29 mouse cellular contexts compared by ENCODE assay signal in the genomic region with DNA sequence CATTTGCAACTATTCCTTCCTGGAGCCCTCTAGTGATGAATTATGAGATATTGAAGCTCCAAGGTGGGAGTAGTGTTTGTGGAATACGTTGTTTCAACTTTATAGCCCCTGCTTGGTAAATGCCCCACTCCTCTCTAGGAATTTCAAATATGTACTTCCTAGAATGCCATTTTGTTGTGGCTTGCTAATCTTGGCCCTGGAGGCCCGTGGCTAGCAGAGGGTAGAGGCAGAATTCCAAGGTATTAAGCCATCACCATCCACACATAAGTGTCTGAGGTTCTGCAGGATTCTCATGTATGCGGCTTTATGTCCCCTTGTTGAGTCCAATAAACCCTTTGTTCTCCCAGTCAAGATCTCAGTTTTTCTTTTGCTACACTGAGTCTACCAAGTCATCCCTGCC. TPM values are rescaled to one million over a fixed set of nuclear protein-coding genes. Genes with fewer than 3 reads are reported as not detected.
DNase-seq lines count a peak whose midpoint lies in the region; ATAC-seq and TF ChIP-seq lines count a peak whose summit lies in the region.
"Had no signal": no experiment of that assay in that cellular context is flagged by ENCODE, and none has a peak within 500 bp of the region (broad histone marks: within the 10 kb centered on the region; RNA-seq: fewer than 3 reads in every experiment).

No protein-coding gene starts in this region.

- H3K4me1 ChIP-seq in heart, embryonic 10.5 days = no peaks in the 10 kb centered on the region
- H3K4me1 ChIP-seq in forebrain, embryonic 13.5 days = no peaks in the 10 kb centered on the region
- H3K4me1 ChIP-seq: embryonic facial prominence, embryonic 13.5 days; embryonic facial prominence, embryonic 15.5 days had no signal

- no peaks in the 10 kb centered on the region for H3K27me3 ChIP-seq in heart, embryonic 10.5 days (ENCODE audit: insufficient read depth, poor library complexity, severe bottlenecking)
- no peaks in the 10 kb centered on the region for H3K27me3 ChIP-seq in C2C12 (ENCODE audit: control insufficient read depth, insufficient read depth, insufficient read length)
- no peaks in the 10 kb centered on the region for H3K27me3 ChIP-seq in Patski
- H3K27me3 ChIP-seq in forebrain, embryonic 13.5 days = no peaks in the 10 kb centered on the region
- H3K27me3 ChIP-seq: embryonic facial prominence, embryonic 13.5 days; embryonic facial prominence, embryonic 15.5 days had no signal

- 71% methylated on average over 3 of the region's 3 CpGs for WGBS in heart, embryonic 10.5 days
- WGBS in forebrain, embryonic 13.5 days = 75% methylated on average over 3 of the region's 3 CpGs

- no peaks in the 10 kb centered on the region for H3K36me3 ChIP-seq in heart, embryonic 10.5 days
- no peaks in the 10 kb centered on the region for H3K36me3 ChIP-seq in C2C12 (ENCODE audit: control insufficient read depth, insufficient read depth)
- H3K36me3 ChIP-seq in forebrain, embryonic 13.5 days (ENCODE audit: poor library complexity, severe bottlenecking) = no peaks in the 10 kb centered on the region
- H3K36me3 ChIP-seq: embryonic facial prominence, embryonic 13.5 days; embryonic facial prominence, embryonic 15.5 days had no signal

- POLR2A ChIA-PET in Patski (lab: Charles Lee) = no interaction called here

- in situ Hi-C loops in Patski (cut with MboI; ENCODE audit: low pct_unique_long_range_greater_than_20kb) = no loop called here

- no peak overlapping the region for H3K4me3 ChIP-seq in heart, embryonic 10.5 days
- no peak overlapping the region for H3K4me3 ChIP-seq in C2C12 (ENCODE audit: insufficient read depth, poor library complexity, severe bottlenecking)
- H3K4me3 ChIP-seq in forebrain, embryonic 13.5 days = no peak overlapping the region
- H3K4me3 ChIP-seq: embryonic facial prominence, embryonic 13.5 days; embryonic facial prominence, embryonic 15.5 days had no signal

- no peaks in the 10 kb centered on the region for H3K79me3 ChIP-seq in C2C12 (ENCODE audit: low read depth)

- H3ac ChIP-seq in C2C12 (ENCODE audit: control insufficient read depth, insufficient read length, low read depth) = no peak overlapping the region

- CTCF ChIA-PET in Patski (lab: Charles Lee) = no interaction called here

- peak; percentile 24 for DNase-seq in heart, embryonic 10.5 days (ENCODE audit: low spot score)
- no peak for DNase-seq in heart, adult 9 months (ENCODE audit: low spot score in 2 of 2)
- peak; percentile 49 for DNase-seq in Patski (ENCODE audit: low read depth, low spot score)
- DNase-seq in left cerebral cortex, postnatal 10 days (ENCODE audit: extremely low spot score in 1 of 2, low spot score in 2 of 2) = no peak
- no peak for DNase-seq in thymus, postnatal 36 days
- DNase-seq: adrenal gland, adult 2 months; adrenal gland, postnatal 10 days; adrenal gland, postnatal 25 days; B cell, adult 2 months; cerebellum, adult 11 months; cerebellum, adult 18-20 months; cerebellum, adult 8-10 months; cerebellum, adult 9-11 months; cerebellum, postnatal 14 days; cerebellum, postnatal 36 days; embryo, embryonic 11 days had no signal

- H3K79me2 ChIP-seq in C2C12 (ENCODE audit: control insufficient read depth, insufficient read depth) = no peaks in the 10 kb centered on the region

- ATAC-seq in Patski = peak; percentile 67
- ATAC-seq in forebrain, embryonic 13.5 days = no peak
- ATAC-seq: forebrain, embryonic 14.5 days; forebrain, embryonic 16.5 days had no signal

- intact Hi-C loops in left cerebral cortex, postnatal 10 days (cut with DNase I) = no loop called here

- H3K27ac ChIP-seq in heart, embryonic 10.5 days = no peak overlapping the region
- no peak overlapping the region for H3K27ac ChIP-seq in forebrain, embryonic 13.5 days
- H3K27ac ChIP-seq: embryonic facial prominence, embryonic 13.5 days; embryonic facial prominence, embryonic 15.5 days had no signal

- H3K9me3 ChIP-seq in heart, embryonic 10.5 days = no peaks in the 10 kb centered on the region
- no peaks in the 10 kb centered on the region for H3K9me3 ChIP-seq in forebrain, embryonic 13.5 days (replicated peaks)
- H3K9me3 ChIP-seq: embryonic facial prominence, embryonic 13.5 days; embryonic facial prominence, embryonic 15.5 days had no signal

- TF ChIP-seq CTCF in C2C12 (IDR thresholded peaks at IDR 0.05; ENCODE audit: control insufficient read depth, insufficient read depth, insufficient read length) (no peak), Patski (IDR thresholded peaks at IDR 0.05) (no peak)

- H3K9ac ChIP-seq in forebrain, embryonic 13.5 days = no peak overlapping the region
- H3K9ac ChIP-seq: embryonic facial prominence, embryonic 13.5 days; embryonic facial prominence, embryonic 15.5 days had no signal

- no peak overlapping the region for H3K4me2 ChIP-seq in forebrain, embryonic 13.5 days
- H3K4me2 ChIP-seq: embryonic facial prominence, embryonic 13.5 days; embryonic facial prominence, embryonic 15.5 days had no signal

TF ChIP-seq in C2C12, 6 proteins besides CTCF, POLR2A, EP300 and RAD21:
- peak; percentile 44 for TF ChIP-seq CEBPB (IDR thresholded peaks at IDR 0.05; ENCODE audit: low read depth)
- no peak for TF ChIP-seq MYOD1 (IDR thresholded peaks at IDR 0.05; ENCODE audit: control insufficient read depth, insufficient read length, low read depth)

RNA-seq across cellular contexts. Expression of a gene that starts 3.7 kb away (rescaled TPM):
- not detected in 2 replicates for polyA plus RNA-seq in heart, embryonic 10.5 days (2016; fragmentation: Nextera tagmentation; extraction: Ambion mirVana)
- polyA plus RNA-seq in C2C12 (2012; fragmentation: generic; extraction: Trizol) (0.14 TPM), Patski (2021) (2.6 TPM)
- total RNA-seq in left cerebral cortex, postnatal 10 days (2021) = not detected
- polyA plus RNA-seq in forebrain, embryonic 13.5 days (2015; fragmentation: Nextera tagmentation; extraction: Ambion mirVana) = not detected in 2 replicates
- total RNA-seq: adrenal gland, adult 2 months; adrenal gland, postnatal 10 days; adrenal gland, postnatal 25 days; adrenal gland, postnatal 4 days; common myeloid progenitor, adult 5-6 weeks; MEL had no signal
- polyA plus RNA-seq: adrenal gland, adult 2 months; brain, embryonic 14.5 days; embryonic facial prominence, embryonic 11.5 days; embryonic facial prominence, embryonic 13.5 days; embryonic facial prominence, embryonic 15.5 days; forebrain, embryonic 11.5 days; forebrain, embryonic 14.5 days; forebrain, embryonic 16.5 days; frontal cortex, adult 2 months had no signal

RNA-seq across cellular contexts. Expression of a gene that starts 55.7 kb away (rescaled TPM):
- polyA plus RNA-seq in heart, embryonic 10.5 days (2016; fragmentation: Nextera tagmentation; extraction: Ambion mirVana) = 0.18 TPM in 1 of 2 replicates, not detected in the other
- polyA plus RNA-seq in C2C12 (2012; fragmentation: generic; extraction: Trizol) = 9.4 TPM
- 0.77 TPM for polyA plus RNA-seq in Patski (2021)
- not detected for total RNA-seq in left cerebral cortex, postnatal 10 days (2021)
- polyA plus RNA-seq in forebrain, embryonic 13.5 days (2015; fragmentation: Nextera tagmentation; extraction: Ambion mirVana) = not detected in 2 replicates
- total RNA-seq: adrenal gland, postnatal 25 days; common myeloid progenitor, adult 5-6 weeks; MEL had no signal
- polyA plus RNA-seq: brain, embryonic 14.5 days; embryonic facial prominence, embryonic 11.5 days; embryonic facial prominence, embryonic 13.5 days; embryonic facial prominence, embryonic 15.5 days; forebrain, embryonic 11.5 days; forebrain, embryonic 14.5 days; forebrain, embryonic 16.5 days; frontal cortex, adult 2 months had no signal

Comparison
In these comparisons a context has a peak if more than half of its experiments do, and no peak if none do; other contexts are left out.
1. DNase-seq: peak in heart, embryonic 10.5 days (single experiment) and Patski (single experiment); none in heart, adult 9 months (0 of 2), left cerebral cortex, postnatal 10 days (0 of 2) and thymus, postnatal 36 days (0 of 2).